Mouse (Mus musculus) CH12.LX (cell line): ENCODE data around the gene Chd2. TPM values are rescaled to one million over a fixed set of nuclear protein-coding genes. Genes with fewer than 3 reads are reported as not detected.

Experiments
- DNase-seq: peaks from one replicate; pipeline ENCODE4 v3.0.0-alpha.2; 2013; ENCODE audit errors: extremely low read depth
- H3K27ac ChIP-seq: 2 replicates; pipeline ENCODE4 v1.5.1; 2012; ENCODE audit warnings: low read depth, mild to moderate bottlenecking, control low read depth, moderate library complexity; ENCODE audit not compliant: insufficient read depth
- H3K27me3 ChIP-seq: replicated peaks from 2 replicates; pipeline ENCODE3; 2012; ENCODE audit warnings: inconsistent platforms
- H3K36me3 ChIP-seq, 2 experiments: replicated peaks in 1 of 2; 2 replicates each; pipeline versions ENCODE3 to v1.6.1; 2012; ENCODE audit warnings: inconsistent platforms in 1 of 2, low read length in 1 of 2, mild to moderate bottlenecking in 1 of 2, mixed read lengths in 1 of 2, moderate library complexity in 1 of 2; ENCODE audit not compliant: control insufficient read depth in 1 of 2, insufficient read depth in 1 of 2
- H3K4me1 ChIP-seq, 2 experiments: 2 replicates each; pipeline ENCODE4 v1.6.1; 2012; ENCODE audit warnings: inconsistent platforms in 1 of 2, moderate library complexity in 1 of 2; ENCODE audit not compliant: insufficient read depth in 2 of 2, control insufficient read depth in 1 of 2
- H3K4me2 ChIP-seq: 2 replicates; pipeline ENCODE4 v1.6.1; 2012; ENCODE audit warnings: low read depth, mild to moderate bottlenecking, control low read depth; ENCODE audit not compliant: poor library complexity, insufficient read depth, severe bottlenecking
- H3K4me3 ChIP-seq, 3 experiments: fragments of 150-350 bp in 1 of 3; sonication (generic) in 1 of 3; replicated peaks in 1 of 3; 2 replicates each; pipeline versions ENCODE3 to v1.5.1; 2011 to 2012; ENCODE audit warnings: low read depth in 2 of 3, low read length in 2 of 3, mild to moderate bottlenecking in 2 of 3, moderate library complexity in 2 of 3, control low read depth in 1 of 3, improper control_type of control experiment in 1 of 3, inconsistent platforms in 1 of 3, mixed read lengths in 1 of 3; ENCODE audit not compliant: poor library complexity in 1 of 3
- H3K79me2 ChIP-seq: replicated peaks from 2 replicates; pipeline ENCODE4 v1.6.1; 2012; ENCODE audit warnings: mild to moderate bottlenecking, moderate library complexity; ENCODE audit not compliant: control insufficient read depth, poor library complexity, insufficient read depth, severe bottlenecking; ENCODE audit errors: extremely low read depth
- H3K9ac ChIP-seq: 2 replicates; pipeline ENCODE4 v1.6.1; 2012; ENCODE audit warnings: low read depth, mild to moderate bottlenecking, control low read depth, moderate library complexity; ENCODE audit not compliant: insufficient read depth
- H3K9me3 ChIP-seq: replicated peaks from 2 replicates; pipeline ENCODE3; 2012; ENCODE audit warnings: low read length, inconsistent platforms, mixed read lengths
- BHLHE40 ChIP-seq: IDR thresholded peaks from 2 replicates; pipeline ENCODE4 v1.6.1; 2011; ENCODE audit warnings: mild to moderate bottlenecking, low read depth, low read length, improper control_type of control experiment
- CHD1 ChIP-seq: IDR thresholded peaks from 2 replicates; pipeline ENCODE4 v1.6.1; 2012; ENCODE audit warnings: low read depth, low read length, improper control_type of control experiment, inconsistent platforms
- ETS1 ChIP-seq: conservative IDR thresholded peaks from 2 replicates; pipeline ENCODE4 v1.6.1; 2012; ENCODE audit warnings: low read depth, mild to moderate bottlenecking, inconsistent platforms, low read length, improper control_type of control experiment, moderate library complexity
- GABPA ChIP-seq: IDR thresholded peaks from 2 replicates; pipeline ENCODE4 v1.6.1; 2012; ENCODE audit warnings: low read depth, low read length, improper control_type of control experiment, inconsistent platforms; ENCODE audit not compliant: insufficient replicate concordance
- IRF4 ChIP-seq: IDR thresholded peaks from 2 replicates; pipeline ENCODE4 v1.6.1; 2014; ENCODE audit warnings: low read depth, mild to moderate bottlenecking, inconsistent platforms, low read length, improper control_type of control experiment
- JUN ChIP-seq: IDR thresholded peaks from 2 replicates; pipeline ENCODE4 v1.6.1; 2011; ENCODE audit warnings: low read depth, mild to moderate bottlenecking, low read length, improper control_type of control experiment, moderate library complexity; ENCODE audit not compliant: insufficient read depth
- KAT2A ChIP-seq: IDR thresholded peaks from 2 replicates; pipeline ENCODE4 v1.6.1; 2012; ENCODE audit warnings: low read length, improper control_type of control experiment, inconsistent platforms; ENCODE audit not compliant: insufficient replicate concordance
- MAFK ChIP-seq: IDR thresholded peaks from 2 replicates; pipeline ENCODE4 v1.6.1; 2011; ENCODE audit warnings: low read length, improper control_type of control experiment; ENCODE audit not compliant: insufficient replicate concordance
- MAX ChIP-seq: IDR thresholded peaks from 2 replicates; pipeline ENCODE4 v1.6.1; 2011; ENCODE audit warnings: low read length, improper control_type of control experiment
- MXI1 ChIP-seq: IDR thresholded peaks from 2 replicates; pipeline ENCODE4 v1.6.1; 2011; ENCODE audit warnings: mild to moderate bottlenecking, low read depth, low read length, improper control_type of control experiment
- RAD21 ChIP-seq: IDR thresholded peaks from 2 replicates; pipeline ENCODE4 v1.6.1; 2011; ENCODE audit warnings: low read depth, mild to moderate bottlenecking, low read length, improper control_type of control experiment, moderate library complexity
- USF2 ChIP-seq: conservative IDR thresholded peaks from 2 replicates; pipeline ENCODE4 v1.6.1; 2011; ENCODE audit warnings: low read depth, low read length, improper control_type of control experiment
- ZMIZ1 ChIP-seq: IDR thresholded peaks from 2 replicates; pipeline ENCODE4 v1.6.1; 2012; ENCODE audit warnings: low read depth, mild to moderate bottlenecking, inconsistent platforms, low read length, improper control_type of control experiment
- dilution Hi-C: fragments of 300-500 bp; cut with MboI; formaldehyde crosslinking; loops from 2 replicates; pipeline ENCODE4 v1.14.3; 2020; ENCODE audit warnings: low sequenced_read_pairs; ENCODE audit not compliant: extremely low pct_unique_long_range_greater_than_20kb, extremely low pct_ligation_motif_present
- in situ Hi-C: fragments of 300-500 bp; cut with MboI; formaldehyde crosslinking; loops from 3 replicates; pipeline ENCODE4 v1.14.3; 2019; ENCODE audit warnings: low sequenced_read_pairs, low pct_ligation_motif_present, low pct_unique_long_range_greater_than_20kb, mixed read lengths
- polyA plus RNA-seq: library from polyadenylated mRNA; unstranded; fragments of >175 nt; gene quantifications from 2 replicates; pipeline ENCODE4 v1.2.1, GENCODE M21; 2012; ENCODE audit warnings: low read depth; ENCODE audit not compliant: insufficient read length
- total RNA-seq, 2 experiments: library from RNA; depleted of rRNA; stranded (reverse); fragments of 300-350 nt in 1 of 2; fragments of >200 nt in 1 of 2; gene quantifications; 2 replicates each; pipeline ENCODE4 v1.2.3; 2012 to 2014

The Chd2 gene
- total and polyA plus RNA-seq, 3 experiments = 23.2 to 39.3 (median 30.9) TPM

DNA sequence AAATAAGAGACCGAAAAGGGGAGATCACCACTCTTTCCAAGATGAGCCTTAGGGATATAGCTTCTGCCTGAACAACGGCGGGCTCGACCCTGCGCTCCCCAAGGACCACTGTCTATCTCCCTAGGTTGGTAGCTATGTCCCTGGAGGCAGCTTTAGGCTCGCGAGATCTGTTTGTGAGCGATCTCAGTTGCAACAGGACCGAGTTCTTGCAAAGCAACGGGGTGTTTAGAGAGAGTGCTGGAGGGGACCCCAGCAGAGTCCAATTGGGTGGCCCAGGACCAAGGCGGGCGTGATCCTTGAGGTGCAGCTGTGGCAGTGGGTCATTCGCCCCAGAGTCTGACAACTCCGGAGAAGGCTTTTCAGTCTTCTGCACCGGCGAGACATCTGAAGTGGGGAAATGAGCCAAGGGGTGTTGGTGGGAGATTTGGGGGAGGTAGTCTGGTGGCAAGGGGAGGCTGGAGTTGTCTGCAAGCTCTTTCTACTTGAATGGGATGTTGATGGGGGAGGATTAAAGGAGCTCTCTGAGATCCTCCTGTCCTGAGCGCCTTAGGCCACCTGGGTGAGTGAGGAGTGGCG is 151.1 kb downstream of the Chd2 start:
- DNase-seq = no peak
- no peaks in the 10 kb centered on the region for H3K79me2 ChIP-seq
- H3K4me1 ChIP-seq = peaks cover 4 to 47% of the 10 kb centered on the region in 2 experiments
- H3K4me3 ChIP-seq = no peak overlapping the region
- dilution Hi-C loops (no loop called here), in situ Hi-C loops (loop anchor here (25.0 kb wide), 1 partner anchor 1003 kb away; no protein-coding TSS in a partner anchor)
- H3K9me3 ChIP-seq = no peaks in the 10 kb centered on the region
- H3K4me2 ChIP-seq = peak overlapping the region; percentile 68; the same call in 1 of the 2 replicates
- no peak overlapping the region for H3K27ac ChIP-seq
- no peak for TF ChIP-seq USF2
- no peak for TF ChIP-seq IRF4
- TF ChIP-seq MAFK = no peak
- TF ChIP-seq ZMIZ1 = no peak
- no peak for TF ChIP-seq MXI1
- TF ChIP-seq RAD21 = no peak
- TF ChIP-seq JUN = no peak
- TF ChIP-seq CHD1 = no peak
- no peak for TF ChIP-seq MAX
- TF ChIP-seq, all 38 proteins: peak for 0
- Histone ChIP-seq H3K36me3 (no peaks in the 10 kb centered on the region), H3K27me3 (peaks cover 25% of the 10 kb centered on the region), H3K9ac (no peak overlapping the region)

- no peak overlapping the region for H3K4me2 ChIP-seq
- in situ Hi-C loops (loop anchor here (25.0 kb wide), 1 partner anchor 1003 kb away; no protein-coding TSS in a partner anchor), dilution Hi-C loops (no loop called here)
- no peak for DNase-seq
- H3K4me3 ChIP-seq = no peak overlapping the region
- no peak overlapping the region for H3K27ac ChIP-seq
- H3K9ac ChIP-seq = no peak overlapping the region
- no peaks in the 10 kb centered on the region for H3K36me3 ChIP-seq
- TF ChIP-seq ETS1 (no peak), JUN (no peak), BHLHE40 (no peak), MAX (no peak), CHD1 (no peak), RAD21 (no peak), GABPA (no peak), KAT2A (no peak)
- no peaks in the 10 kb centered on the region for H3K9me3 ChIP-seq
- no peaks in the 10 kb centered on the region for H3K79me2 ChIP-seq
- peaks cover 23% of the 10 kb centered on the region for H3K27me3 ChIP-seq
- peaks cover 4 to 47% of the 10 kb centered on the region in 2 experiments for H3K4me1 ChIP-seq
Observed at GRCm38 (mm10) chr7:73389871-73390294, 151.7 kb downstream of the Chd2 start.
